ENCODE assay signal across 8 mouse cellular contexts in genomic region chr11:118400566-118400936, GRCm38 (mm10). TPM values are rescaled to one million over a fixed set of nuclear protein-coding genes. Genes with fewer than 3 reads are reported as not detected.
DNase-seq lines count a peak whose midpoint lies in the region; ATAC-seq lines count a peak whose summit lies in the region.

No protein-coding gene starts in this region.

- no peak for DNase-seq in kidney, adult 11 months
- peak; percentile 29 for DNase-seq in cerebellum, adult 9-10 months
- no peak for DNase-seq in liver, embryonic 13.5 days
- no peak for DNase-seq in ovary, postnatal 10 days (ENCODE audit: low spot score)

- no peak overlapping the region for H3K4me3 ChIP-seq in kidney, embryonic 15.5 days (replicated peaks)
- peak overlapping the region; percentile 7; the same call in 1 of the 2 replicates for H3K4me3 ChIP-seq in heart, embryonic 16.5 days (ENCODE audit: low read length)
- H3K4me3 ChIP-seq in liver, embryonic 13.5 days (replicated peaks) = peak overlapping the region; percentile 36
- peak overlapping the region; percentile 31 for H3K4me3 ChIP-seq in stomach, embryonic 16.5 days (replicated peaks; ENCODE audit: low read length)
- H3K4me3 ChIP-seq in forebrain, embryonic 12.5 days (replicated peaks) = no peak overlapping the region

- peak overlapping the region; percentile 20; the same call in 1 of the 2 replicates for H3K4me2 ChIP-seq in kidney, embryonic 15.5 days
- peak overlapping the region; percentile 17 for H3K4me2 ChIP-seq in heart, embryonic 16.5 days (ENCODE audit: low read depth, low read length)
- peak overlapping the region; percentile 58 for H3K4me2 ChIP-seq in liver, embryonic 13.5 days
- peak overlapping the region; percentile 52 for H3K4me2 ChIP-seq in stomach, embryonic 16.5 days (ENCODE audit: low read depth, low read length)
- H3K4me2 ChIP-seq in forebrain, embryonic 12.5 days = no peak overlapping the region

- peaks cover 46% of the 10 kb centered on the region for H3K4me1 ChIP-seq in kidney, embryonic 15.5 days
- peaks cover 15% of the 10 kb centered on the region for H3K4me1 ChIP-seq in heart, embryonic 16.5 days (ENCODE audit: control insufficient read depth, insufficient read depth, low read length)
- H3K4me1 ChIP-seq in liver, embryonic 13.5 days (replicated peaks) = peaks cover 36% of the 10 kb centered on the region
- H3K4me1 ChIP-seq in stomach, embryonic 16.5 days (ENCODE audit: control insufficient read depth, insufficient read depth, low read length) = peaks cover 28% of the 10 kb centered on the region
- no peaks in the 10 kb centered on the region; the same call in 1 of the 2 replicates for H3K4me1 ChIP-seq in forebrain, embryonic 12.5 days

- peak overlapping the region; percentile 86 for H3K27ac ChIP-seq in kidney, embryonic 15.5 days
- H3K27ac ChIP-seq in heart, embryonic 16.5 days (ENCODE audit: low read length) = peak overlapping the region; percentile 65
- H3K27ac ChIP-seq in liver, embryonic 13.5 days = peak overlapping the region; percentile 75
- peak overlapping the region; percentile 85 for H3K27ac ChIP-seq in stomach, embryonic 16.5 days (ENCODE audit: low read length)
- no peak overlapping the region for H3K27ac ChIP-seq in forebrain, embryonic 12.5 days

- H3K9ac ChIP-seq in kidney, embryonic 15.5 days = no peak overlapping the region
- no peak overlapping the region for H3K9ac ChIP-seq in heart, embryonic 16.5 days (ENCODE audit: low read length)
- peak overlapping the region; percentile 39; the same call in 1 of the 2 replicates for H3K9ac ChIP-seq in liver, embryonic 13.5 days
- H3K9ac ChIP-seq in stomach, embryonic 16.5 days (ENCODE audit: low read length) = peak overlapping the region; percentile 62
- no peak overlapping the region for H3K9ac ChIP-seq in forebrain, embryonic 12.5 days

- no peaks in the 10 kb centered on the region for H3K9me3 ChIP-seq in kidney, embryonic 15.5 days (replicated peaks)
- no peaks in the 10 kb centered on the region; the same call in 1 of the 2 replicates for H3K9me3 ChIP-seq in heart, embryonic 16.5 days (replicated peaks; ENCODE audit: control insufficient read depth, low read length)
- H3K9me3 ChIP-seq in liver, embryonic 13.5 days (replicated peaks) = no peaks in the 10 kb centered on the region
- no peaks in the 10 kb centered on the region for H3K9me3 ChIP-seq in stomach, embryonic 16.5 days (replicated peaks; ENCODE audit: control insufficient read depth, low read length)
- H3K9me3 ChIP-seq in forebrain, embryonic 12.5 days = no peaks in the 10 kb centered on the region

- no peaks in the 10 kb centered on the region for H3K27me3 ChIP-seq in kidney, embryonic 15.5 days
- no peaks in the 10 kb centered on the region for H3K27me3 ChIP-seq in heart, embryonic 16.5 days (ENCODE audit: control insufficient read depth, insufficient read depth, low read length)
- no peaks in the 10 kb centered on the region for H3K27me3 ChIP-seq in liver, embryonic 13.5 days
- no peaks in the 10 kb centered on the region for H3K27me3 ChIP-seq in stomach, embryonic 16.5 days (ENCODE audit: control insufficient read depth, insufficient read depth, low read length)
- no peaks in the 10 kb centered on the region for H3K27me3 ChIP-seq in forebrain, embryonic 12.5 days

- 17% methylated on average over 6 of the region's 6 CpGs for WGBS in kidney, embryonic 15.5 days
- WGBS in heart, embryonic 16.5 days = 15% methylated on average over 6 of the region's 6 CpGs
- WGBS in liver, embryonic 13.5 days (ENCODE audit: insufficient replicate concordance) = 9% methylated on average over 6 of the region's 6 CpGs
- 24% methylated on average over 6 of the region's 6 CpGs for WGBS in stomach, embryonic 16.5 days
- 56% methylated on average over 6 of the region's 6 CpGs for WGBS in forebrain, embryonic 12.5 days

- peak; percentile 35; the same call in 1 of the 2 replicates for ATAC-seq in kidney, embryonic 15.5 days (replicated peaks; ENCODE audit: low FRiP score)
- peak; percentile 30; the same call in 1 of the 2 replicates for ATAC-seq in heart, embryonic 16.5 days (replicated peaks; ENCODE audit: extremely low read depth, insufficient read depth, low FRiP score)
- no peak; the same call in 1 of the 2 replicates for ATAC-seq in liver, embryonic 13.5 days (ENCODE audit: low read depth)
- ATAC-seq in stomach, embryonic 16.5 days (ENCODE audit: insufficient read depth, low FRiP score) = no peak
- ATAC-seq in forebrain, embryonic 12.5 days (ENCODE audit: low FRiP score) = no peak

- 0 out of 2 replicates have a peak, but pooled peaks cover 7% of the 10 kb centered on the region for H3K36me3 ChIP-seq in kidney, embryonic 15.5 days
- H3K36me3 ChIP-seq in heart, embryonic 16.5 days (ENCODE audit: control insufficient read depth, insufficient read depth) = 0 out of 2 replicates have a peak, but pooled peaks cover 4% of the 10 kb centered on the region
- H3K36me3 ChIP-seq in liver, embryonic 13.5 days = peaks cover 23% of the 10 kb centered on the region
- H3K36me3 ChIP-seq in stomach, embryonic 16.5 days (ENCODE audit: control insufficient read depth, insufficient read depth, low read length) = peaks cover 7% of the 10 kb centered on the region; the same call in 1 of the 2 replicates
- peaks cover 2% of the 10 kb centered on the region; the same call in 1 of the 2 replicates for H3K36me3 ChIP-seq in forebrain, embryonic 12.5 days (replicated peaks)

RNA-seq across cellular contexts. Expression of gene Lgals3bp, which starts 1.3 kb away (rescaled TPM):
- 13.6 and 18.2 TPM in 2 replicates for polyA plus RNA-seq in kidney, embryonic 15.5 days (2015; fragmentation: Nextera tagmentation; extraction: Ambion mirVana)
- 16.8 and 27.5 TPM in 2 replicates for polyA plus RNA-seq in heart, embryonic 16.5 days (2015; fragmentation: Nextera tagmentation; extraction: Ambion mirVana)
- polyA plus RNA-seq in liver, embryonic 13.5 days (2015; fragmentation: Nextera tagmentation; extraction: Ambion mirVana) = 25.4 and 32.3 TPM in 2 replicates
- 59.8 and 75.8 TPM in 2 replicates for polyA plus RNA-seq in stomach, embryonic 16.5 days (2015; fragmentation: Nextera tagmentation; extraction: Ambion mirVana)
- polyA plus RNA-seq in forebrain, embryonic 12.5 days (2016; fragmentation: Nextera tagmentation; extraction: Ambion mirVana) = 1.2 TPM in 2 replicates

RNA-seq across cellular contexts. Expression of gene Cant1, which starts 18.3 kb away (rescaled TPM):
- polyA plus RNA-seq in kidney, embryonic 15.5 days (2015; fragmentation: Nextera tagmentation; extraction: Ambion mirVana) = 26.7 and 32.9 TPM in 2 replicates
- polyA plus RNA-seq in heart, embryonic 16.5 days (2015; fragmentation: Nextera tagmentation; extraction: Ambion mirVana) = 19.0 and 20.2 TPM in 2 replicates
- 8.3 and 9.4 TPM in 2 replicates for polyA plus RNA-seq in liver, embryonic 13.5 days (2015; fragmentation: Nextera tagmentation; extraction: Ambion mirVana)
- polyA plus RNA-seq in stomach, embryonic 16.5 days (2015; fragmentation: Nextera tagmentation; extraction: Ambion mirVana) = 22.5 and 24.3 TPM in 2 replicates
- polyA plus RNA-seq in forebrain, embryonic 12.5 days (2016; fragmentation: Nextera tagmentation; extraction: Ambion mirVana) = 25.4 and 27.0 TPM in 2 replicates

RNA-seq across cellular contexts. Expression of gene C1qtnf1, which starts 27.5 kb away (rescaled TPM):
- polyA plus RNA-seq in kidney, embryonic 15.5 days (2015; fragmentation: Nextera tagmentation; extraction: Ambion mirVana) = 5.9 and 7.2 TPM in 2 replicates
- polyA plus RNA-seq in heart, embryonic 16.5 days (2015; fragmentation: Nextera tagmentation; extraction: Ambion mirVana) = 8.9 and 9.3 TPM in 2 replicates
- 1.1 and 1.4 TPM in 2 replicates for polyA plus RNA-seq in liver, embryonic 13.5 days (2015; fragmentation: Nextera tagmentation; extraction: Ambion mirVana)
- 9.5 and 10.4 TPM in 2 replicates for polyA plus RNA-seq in stomach, embryonic 16.5 days (2015; fragmentation: Nextera tagmentation; extraction: Ambion mirVana)
- polyA plus RNA-seq in forebrain, embryonic 12.5 days (2016; fragmentation: Nextera tagmentation; extraction: Ambion mirVana) = 1.8 and 2.9 TPM in 2 replicates

RNA-seq across cellular contexts. Expression of gene Timp2, which starts 45.0 kb away (rescaled TPM):
- 84.4 and 87.7 TPM in 2 replicates for polyA plus RNA-seq in kidney, embryonic 15.5 days (2015; fragmentation: Nextera tagmentation; extraction: Ambion mirVana)
- 70.6 and 74.5 TPM in 2 replicates for polyA plus RNA-seq in heart, embryonic 16.5 days (2015; fragmentation: Nextera tagmentation; extraction: Ambion mirVana)
- 5.5 and 5.7 TPM in 2 replicates for polyA plus RNA-seq in liver, embryonic 13.5 days (2015; fragmentation: Nextera tagmentation; extraction: Ambion mirVana)
- polyA plus RNA-seq in stomach, embryonic 16.5 days (2015; fragmentation: Nextera tagmentation; extraction: Ambion mirVana) = 66.5 and 66.7 TPM in 2 replicates
- polyA plus RNA-seq in forebrain, embryonic 12.5 days (2016; fragmentation: Nextera tagmentation; extraction: Ambion mirVana) = 47.0 and 48.0 TPM in 2 replicates

RNA-seq across cellular contexts. Expression of gene Cep295nl, which starts 58.3 kb away (rescaled TPM):
- polyA plus RNA-seq in kidney, embryonic 15.5 days (2015; fragmentation: Nextera tagmentation; extraction: Ambion mirVana) = 0.44 and 0.80 TPM in 2 replicates
- polyA plus RNA-seq in heart, embryonic 16.5 days (2015; fragmentation: Nextera tagmentation; extraction: Ambion mirVana) = 0.28 and 0.36 TPM in 2 replicates
- not detected in 2 replicates for polyA plus RNA-seq in liver, embryonic 13.5 days (2015; fragmentation: Nextera tagmentation; extraction: Ambion mirVana)
- 0.36 and 0.55 TPM in 2 replicates for polyA plus RNA-seq in stomach, embryonic 16.5 days (2015; fragmentation: Nextera tagmentation; extraction: Ambion mirVana)
- polyA plus RNA-seq in forebrain, embryonic 12.5 days (2016; fragmentation: Nextera tagmentation; extraction: Ambion mirVana) = 0.32 and 0.41 TPM in 2 replicates

Comparison
In these comparisons a context has a peak if more than half of its experiments do, and no peak if none do; other contexts are left out.
1. ATAC-seq: peak in kidney, embryonic 15.5 days (single experiment) and heart, embryonic 16.5 days (single experiment); none in liver, embryonic 13.5 days (single experiment), stomach, embryonic 16.5 days (single experiment) and forebrain, embryonic 12.5 days (single experiment).
2. H3K4me3 ChIP-seq: peak in heart, embryonic 16.5 days (single experiment), liver, embryonic 13.5 days (single experiment) and stomach, embryonic 16.5 days (single experiment); none in kidney, embryonic 15.5 days (single experiment) and forebrain, embryonic 12.5 days (single experiment).
3. H3K9ac ChIP-seq: peak in liver, embryonic 13.5 days (single experiment) and stomach, embryonic 16.5 days (single experiment); none in kidney, embryonic 15.5 days (single experiment), heart, embryonic 16.5 days (single experiment) and forebrain, embryonic 12.5 days (single experiment).